Mouse (Mus musculus) liver, embryonic 14.5 days (tissue): ENCODE measurements around the gene Cspg4. TPM values are rescaled to one million over a fixed set of nuclear protein-coding genes. Genes with fewer than 3 reads are reported as not detected.

Source experiments
- ATAC-seq: fragments of 200-750 bp; cut with Nextera tagmentation; 2 replicates; pipeline ENCODE4 v1.8.0; 2017; ENCODE audit warnings: moderate number of reproducible peaks, mild to moderate bottlenecking, moderate library complexity; ENCODE audit not compliant: insufficient read depth
- DNase-seq, 3 experiments: peaks; one replicate each; pipeline ENCODE4 v3.0.0-alpha.2; 2012 to 2013; ENCODE audit warnings: low read depth in 3 of 3, low spot score in 3 of 3
- H3K27ac ChIP-seq: fragments of 300-500 bp; sonication (generic); 2 replicates; pipeline ENCODE4 v1.5.1; 2014; ENCODE audit warnings: moderate library complexity, mild to moderate bottlenecking, control low read depth, inconsistent platforms
- H3K27me3 ChIP-seq: fragments of 300-500 bp; sonication (generic); 2 replicates; pipeline ENCODE4 v1.6.1; 2014; ENCODE audit warnings: mild to moderate bottlenecking, low read length, moderate library complexity; ENCODE audit not compliant: control insufficient read depth, insufficient read depth
- H3K36me3 ChIP-seq: fragments of 300-500 bp; sonication (generic); replicated peaks from 2 replicates; pipeline ENCODE4 v1.6.1; 2014; ENCODE audit warnings: low read depth; ENCODE audit not compliant: control insufficient read depth, insufficient read depth
- H3K4me1 ChIP-seq, 2 experiments: fragments of 200-500 bp in 1 of 2; fragments of 300-500 bp in 1 of 2; sonication (generic) in 1 of 2; replicated peaks; 2 replicates each; pipeline ENCODE4 v1.6.1; 2012 to 2014; ENCODE audit warnings: antibody characterized with exemption in 1 of 2, inconsistent platforms in 1 of 2, low read length in 1 of 2; ENCODE audit not compliant: control insufficient read depth in 2 of 2, insufficient read depth in 2 of 2
- H3K4me2 ChIP-seq: fragments of 300-500 bp; sonication (generic); 2 replicates; pipeline ENCODE4 v1.6.1; 2014; ENCODE audit warnings: low read depth, mild to moderate bottlenecking, control low read depth, moderate library complexity
- H3K4me3 ChIP-seq, 2 experiments: fragments of 200-500 bp in 1 of 2; fragments of 300-500 bp in 1 of 2; sonication (generic) in 1 of 2; 2 replicates each; pipeline ENCODE4 v1.5.1; 2012 to 2014; ENCODE audit warnings: low read depth in 2 of 2, low read length in 2 of 2, mild to moderate bottlenecking in 2 of 2, control low read depth in 1 of 2, inconsistent platforms in 1 of 2, moderate library complexity in 1 of 2; ENCODE audit not compliant: insufficient read depth in 1 of 2
- H3K9ac ChIP-seq: fragments of 300-500 bp; sonication (generic); replicated peaks from 2 replicates; pipeline ENCODE4 v1.6.1; 2014; ENCODE audit warnings: mild to moderate bottlenecking, control low read depth, moderate library complexity
- H3K9me3 ChIP-seq: fragments of 300-500 bp; sonication (generic); 2 replicates; pipeline ENCODE4 v1.6.1; 2016; ENCODE audit warnings: low read length, mixed read lengths; ENCODE audit not compliant: control insufficient read depth
- CTCF ChIP-seq: IDR thresholded peaks from 2 replicates; pipeline ENCODE4 v1.5.1; 2016; ENCODE audit warnings: antibody characterized with exemption, low read depth, control low read depth
- EP300 ChIP-seq: IDR thresholded peaks from 2 replicates; pipeline ENCODE4 v1.6.1; 2016; ENCODE audit warnings: antibody characterized with exemption, low read depth
- WGBS: fragments of 180-500 bp; shearing (Covaris S2); extraction: QIAGEN DNeasy Blood & Tissue Kit; methylation state at CpG from one replicate; pipeline ENCODE4 v1.1.7; 2014; ENCODE audit not compliant: insufficient replicate concordance; 5-methylcytosine and 5-hydroxymethylcytosine counted together
- polyA plus RNA-seq, 2 experiments: library from polyadenylated mRNA; depleted of rRNA in 1 of 2; stranded (reverse) in 1 of 2; unstranded in 1 of 2; fragments of >200 nt; fragmentation: Nextera tagmentation in 1 of 2; extraction: Ambion mirVana in 1 of 2; gene quantifications; 2 replicates each; pipeline versions ENCODE4 v1.2.1 to v1.2.3; 2012 to 2014

Cspg4 gene
- polyA plus RNA-seq, 2 experiments, result 0.08 to 0.16 TPM

- no peak overlapping the region for H3K4me3 ChIP-seq
- H3K27me3 ChIP-seq, result peaks cover 5% of the 10 kb centered on the region; the same call in 1 of the 2 replicates
- H3K9me3 ChIP-seq, result no peaks in the 10 kb centered on the region
- WGBS, result 42% methylated on average over 4 of the region's 4 CpGs
- no peak for DNase-seq
- TF ChIP-seq CTCF (no peak), EP300 (no peak)
- no peaks in the 10 kb centered on the region for H3K36me3 ChIP-seq
- H3K4me1 ChIP-seq, result no peaks in the 10 kb centered on the region
- ATAC-seq, result no peak
- H3K27ac ChIP-seq, result no peak overlapping the region
- H3K9ac ChIP-seq, result no peak overlapping the region
- no peak overlapping the region for H3K4me2 ChIP-seq
Observed at GRCm38 (mm10) chr9:56830162-56830561, 34.7 kb upstream of the Cspg4 start.

- H3K27ac ChIP-seq, result no peak overlapping the region
- TF ChIP-seq CTCF, result no peak
- TF ChIP-seq EP300, result no peak
- no peaks in the 10 kb centered on the region for H3K36me3 ChIP-seq
- no peak overlapping the region for H3K9ac ChIP-seq
- no peaks in the 10 kb centered on the region for H3K27me3 ChIP-seq
- 56% methylated on average over 3 of the region's 3 CpGs for WGBS
- H3K4me2 ChIP-seq, result no peak overlapping the region
- no peak for ATAC-seq
- H3K4me1 ChIP-seq, result no peaks in the 10 kb centered on the region
- DNase-seq, result no peak
- no peak overlapping the region for H3K4me3 ChIP-seq
- no peaks in the 10 kb centered on the region for H3K9me3 ChIP-seq
Observed at GRCm38 (mm10) chr9:56831904-56832303, 32.9 kb upstream of the Cspg4 start.

- TF ChIP-seq CTCF, result no peak
- no peak for TF ChIP-seq EP300
- no peaks in the 10 kb centered on the region for H3K36me3 ChIP-seq
- no peaks in the 10 kb centered on the region for H3K27me3 ChIP-seq
- no peak overlapping the region for H3K4me3 ChIP-seq
- no peaks in the 10 kb centered on the region for H3K4me1 ChIP-seq
- DNase-seq (no peak), ATAC-seq (no peak)
- no peak overlapping the region for H3K9ac ChIP-seq
- no peak overlapping the region for H3K27ac ChIP-seq
- no peaks in the 10 kb centered on the region for H3K9me3 ChIP-seq
- no peak overlapping the region for H3K4me2 ChIP-seq
- WGBS, result 15% methylated on average over 6 of the region's 6 CpGs
Observed at GRCm38 (mm10) chr9:56832900-56833299, 31.9 kb upstream of the Cspg4 start.

- no peak for DNase-seq
- Histone ChIP-seq H3K4me3 (no peak overlapping the region), H3K4me2 (no peak overlapping the region), H3K9ac (no peak overlapping the region), H3K9me3 (no peaks in the 10 kb centered on the region), H3K27me3 (no peaks in the 10 kb centered on the region), H3K27ac (no peak overlapping the region), H3K4me1 (no peaks in the 10 kb centered on the region), H3K36me3 (no peaks in the 10 kb centered on the region)
- WGBS, result 52% methylated on average over 5 of the region's 5 CpGs
- ATAC-seq, result no peak
- TF ChIP-seq EP300 (no peak), CTCF (no peak)
Observed at GRCm38 (mm10) chr9:56835152-56835551, 29.7 kb upstream of the Cspg4 start.

- no peak for ATAC-seq
- H3K9ac ChIP-seq, result no peak overlapping the region
- no peak overlapping the region for H3K27ac ChIP-seq
- DNase-seq, result no peak
- no peak overlapping the region for H3K4me3 ChIP-seq
- no peak overlapping the region for H3K4me2 ChIP-seq
- H3K27me3 ChIP-seq, result no peaks in the 10 kb centered on the region
- 50% methylated on average over 5 of the region's 5 CpGs for WGBS
- TF ChIP-seq EP300 (no peak), CTCF (no peak)
- H3K9me3 ChIP-seq, result no peaks in the 10 kb centered on the region
- H3K36me3 ChIP-seq, result no peaks in the 10 kb centered on the region
- no peaks in the 10 kb centered on the region for H3K4me1 ChIP-seq
Observed at GRCm38 (mm10) chr9:56840721-56841120, 24.1 kb upstream of the Cspg4 start.
